Mouse (Mus musculus): Measurements from ENCODE around the gene Gm10424.
"Not testable (repeated sequence)": the region's sequence is repeated elsewhere in the genome, so short reads cannot be mapped to it uniquely, and the experiment has no call there.

The Gm10424 gene

GRCm38 (mm10) chr5:95272668-95273067, at the start of gene Gm10424:
Gene Gm10424 (minus strand): TSS chr5:95272768.
- DNase-seq (ENCODE audit: low read depth, low spot score) = not testable (repeated sequence)

- DNase-seq (ENCODE audit: low read depth, low spot score) = not testable (repeated sequence)
These were observed 33.0 kb upstream of the Gm10424 start, which contains the start of gene Gm3259 for GRCm38 (mm10) chr5:95305611-95306010. Gene Gm3259 (plus strand): TSS chr5:95305911.

All from retina, postnatal 7 days (tissue).